Mouse (Mus musculus): ENCODE measurements around the gene Gm20388. TPM values are rescaled to one million over a fixed set of nuclear protein-coding genes. Genes with fewer than 3 reads are reported as not detected.

Gm20388 gene
- polyA plus RNA-seq, 1 experiment from 2014 or later = 1.4 TPM

DNA sequence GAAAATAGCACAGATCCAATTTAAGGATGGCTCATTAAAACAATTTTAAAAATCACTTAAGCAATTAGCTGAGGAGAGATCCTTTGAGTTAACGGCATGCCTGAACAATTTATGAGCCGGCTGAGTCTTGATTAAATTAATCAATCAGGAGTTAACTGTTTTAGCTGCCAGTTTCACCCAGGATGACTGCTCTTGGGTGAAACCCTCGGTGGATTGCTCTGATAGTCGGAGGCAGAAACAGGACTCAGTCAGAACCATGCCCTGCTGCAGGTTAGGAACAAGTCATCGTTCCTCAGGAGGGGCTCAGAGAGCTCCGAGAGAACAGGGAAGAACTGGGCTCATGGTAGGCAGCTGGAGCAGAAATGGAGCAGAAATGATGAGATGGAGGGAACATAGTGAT lies 4241.2 kb downstream of the Gm20388 start:
- WGBS (ENCODE audit: insufficient replicate concordance) = 65% methylated on average over 6 of the region's 6 CpGs
- Histone ChIP-seq H3K36me3 (ENCODE audit: control insufficient read depth, insufficient read depth) (no peaks in the 10 kb centered on the region), H3K4me1 (ENCODE audit: control insufficient read depth, low read depth, low read length) (no peaks in the 10 kb centered on the region), H3K27ac (ENCODE audit: low read length) (no peak overlapping the region), H3K27me3 (ENCODE audit: control insufficient read depth, insufficient read depth, low read depth, low read length) (no peaks in the 10 kb centered on the region), H3K9ac (ENCODE audit: low read depth, low read length) (no peak overlapping the region), H3K4me2 (ENCODE audit: low read depth, low read length) (0 out of 2 replicates have a peak overlapping the region, but pooled peaks have one; percentile 7), H3K9me3 (replicated peaks; ENCODE audit: control insufficient read depth, low read length) (no peaks in the 10 kb centered on the region), H3K4me3 (ENCODE audit: low read depth, low read length) (no peak overlapping the region)
- ATAC-seq (ENCODE audit: low read depth) = no peak

GRCm38 (mm10) chr8:124152771-124153170 lies 4242.1 kb downstream of the Gm20388 start:
- Histone ChIP-seq H3K9ac (ENCODE audit: low read depth, low read length) (no peak overlapping the region), H3K4me1 (ENCODE audit: control insufficient read depth, low read depth, low read length) (no peaks in the 10 kb centered on the region), H3K4me2 (ENCODE audit: low read depth, low read length) (no peak overlapping the region), H3K27me3 (ENCODE audit: control insufficient read depth, insufficient read depth, low read depth, low read length) (no peaks in the 10 kb centered on the region), H3K4me3 (ENCODE audit: low read depth, low read length) (no peak overlapping the region), H3K9me3 (replicated peaks; ENCODE audit: control insufficient read depth, low read length) (no peaks in the 10 kb centered on the region), H3K36me3 (ENCODE audit: control insufficient read depth, insufficient read depth) (no peaks in the 10 kb centered on the region), H3K27ac (ENCODE audit: low read length) (no peak overlapping the region)
- peak; percentile 51; the same call in 1 of the 2 replicates for ATAC-seq (ENCODE audit: low read depth)
- WGBS (ENCODE audit: insufficient replicate concordance) = 61% methylated on average over 8 of the region's 8 CpGs

- H3K4me2 ChIP-seq (ENCODE audit: low read depth, low read length) = no peak overlapping the region
- WGBS (ENCODE audit: insufficient replicate concordance) = 62% methylated on average over 7 of the region's 7 CpGs
- no peak overlapping the region for H3K27ac ChIP-seq (ENCODE audit: low read length)
- H3K27me3 ChIP-seq (ENCODE audit: control insufficient read depth, insufficient read depth, low read depth, low read length) = no peaks in the 10 kb centered on the region
- no peaks in the 10 kb centered on the region for H3K36me3 ChIP-seq (ENCODE audit: control insufficient read depth, insufficient read depth)
- no peak overlapping the region for H3K4me3 ChIP-seq (ENCODE audit: low read depth, low read length)
- no peaks in the 10 kb centered on the region for H3K9me3 ChIP-seq (replicated peaks; ENCODE audit: control insufficient read depth, low read length)
- H3K9ac ChIP-seq (ENCODE audit: low read depth, low read length) = no peak overlapping the region
- H3K4me1 ChIP-seq (ENCODE audit: control insufficient read depth, low read depth, low read length) = no peaks in the 10 kb centered on the region
- ATAC-seq (ENCODE audit: low read depth) = no peak
These were observed 4245.7 kb downstream of the Gm20388 start for GRCm38 (mm10) chr8:124156324-124156723.

DNA sequence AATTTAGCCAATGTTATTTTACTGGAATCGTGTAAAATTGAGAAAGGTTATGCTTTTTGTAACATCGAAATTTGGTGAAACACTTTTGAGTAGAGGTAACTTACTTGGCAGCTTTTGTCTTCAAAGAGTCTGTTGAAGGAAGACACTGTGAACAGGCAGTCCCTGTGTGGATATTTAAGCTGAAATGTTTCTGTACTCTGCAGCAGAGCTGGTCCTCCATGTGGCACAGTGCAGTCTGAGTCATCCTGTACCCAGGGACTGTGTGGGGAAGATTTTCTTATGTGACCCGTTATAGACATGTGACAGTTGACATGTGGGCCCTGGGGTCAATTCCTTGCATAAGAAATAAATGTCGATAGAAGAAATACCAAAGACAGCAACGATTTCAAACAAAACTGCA lies 4251.0 kb downstream of the Gm20388 start:
- 55% methylated on average over 5 of the region's 5 CpGs for WGBS (ENCODE audit: insufficient replicate concordance)
- no peak overlapping the region for H3K27ac ChIP-seq (ENCODE audit: low read length)
- H3K36me3 ChIP-seq (ENCODE audit: control insufficient read depth, insufficient read depth) = no peaks in the 10 kb centered on the region
- no peak for ATAC-seq (ENCODE audit: low read depth)
- H3K27me3 ChIP-seq (ENCODE audit: control insufficient read depth, insufficient read depth, low read depth, low read length) = no peaks in the 10 kb centered on the region
- no peak overlapping the region for H3K4me3 ChIP-seq (ENCODE audit: low read depth, low read length)
- no peak overlapping the region for H3K4me2 ChIP-seq (ENCODE audit: low read depth, low read length)
- H3K9ac ChIP-seq (ENCODE audit: low read depth, low read length) = no peak overlapping the region
- H3K9me3 ChIP-seq (replicated peaks; ENCODE audit: control insufficient read depth, low read length) = no peaks in the 10 kb centered on the region
- no peaks in the 10 kb centered on the region for H3K4me1 ChIP-seq (ENCODE audit: control insufficient read depth, low read depth, low read length)

- no peak overlapping the region for H3K4me3 ChIP-seq (ENCODE audit: low read depth, low read length)
- no peak overlapping the region for H3K4me2 ChIP-seq (ENCODE audit: low read depth, low read length)
- no peaks in the 10 kb centered on the region for H3K9me3 ChIP-seq (replicated peaks; ENCODE audit: control insufficient read depth, low read length)
- H3K9ac ChIP-seq (ENCODE audit: low read depth, low read length) = no peak overlapping the region
- H3K27ac ChIP-seq (ENCODE audit: low read length) = no peak overlapping the region
- H3K27me3 ChIP-seq (ENCODE audit: control insufficient read depth, insufficient read depth, low read depth, low read length) = no peaks in the 10 kb centered on the region
- 68% methylated on average over 5 of the region's 5 CpGs for WGBS (ENCODE audit: insufficient replicate concordance)
- no peak for ATAC-seq (ENCODE audit: low read depth)
- no peaks in the 10 kb centered on the region for H3K4me1 ChIP-seq (ENCODE audit: control insufficient read depth, low read depth, low read length)
- H3K36me3 ChIP-seq (ENCODE audit: control insufficient read depth, insufficient read depth) = no peaks in the 10 kb centered on the region
These were observed 4252.6 kb downstream of the Gm20388 start for GRCm38 (mm10) chr8:124163258-124163657.

DNA sequence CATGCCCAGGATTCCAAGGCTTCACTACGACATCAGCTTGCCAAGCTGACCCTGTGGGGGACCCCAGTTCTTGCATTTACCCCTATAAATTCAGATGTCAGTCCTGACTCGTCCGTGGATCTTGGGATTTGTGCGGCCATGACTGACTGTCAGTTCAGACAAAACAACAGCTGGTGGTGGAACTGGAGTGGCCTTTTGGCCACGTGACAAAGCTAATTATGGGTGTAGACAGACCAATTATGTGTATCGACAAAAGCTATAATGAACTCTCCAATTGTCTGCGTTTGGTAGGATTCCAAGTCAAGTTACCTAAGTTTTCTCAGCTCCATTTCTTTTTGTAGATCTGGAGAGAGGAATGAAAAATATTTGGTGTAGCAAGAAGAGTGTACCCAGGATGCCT lies 4259.1 kb downstream of the Gm20388 start:
- 75% methylated on average over 7 of the region's 7 CpGs for WGBS (ENCODE audit: insufficient replicate concordance)
- no peak for ATAC-seq (ENCODE audit: low read depth)
- Histone ChIP-seq H3K4me3 (ENCODE audit: low read depth, low read length) (no peak overlapping the region), H3K4me1 (ENCODE audit: control insufficient read depth, low read depth, low read length) (no peaks in the 10 kb centered on the region), H3K4me2 (ENCODE audit: low read depth, low read length) (no peak overlapping the region), H3K27me3 (ENCODE audit: control insufficient read depth, insufficient read depth, low read depth, low read length) (no peaks in the 10 kb centered on the region), H3K9me3 (replicated peaks; ENCODE audit: control insufficient read depth, low read length) (no peaks in the 10 kb centered on the region), H3K36me3 (ENCODE audit: control insufficient read depth, insufficient read depth) (no peaks in the 10 kb centered on the region), H3K27ac (ENCODE audit: low read length) (no peak overlapping the region), H3K9ac (ENCODE audit: low read depth, low read length) (no peak overlapping the region)

- H3K4me1 ChIP-seq (ENCODE audit: control insufficient read depth, low read depth, low read length) = no peaks in the 10 kb centered on the region
- ATAC-seq (ENCODE audit: low read depth) = no peak
- H3K27ac ChIP-seq (ENCODE audit: low read length) = no peak overlapping the region
- H3K4me2 ChIP-seq (ENCODE audit: low read depth, low read length) = no peak overlapping the region
- H3K4me3 ChIP-seq (ENCODE audit: low read depth, low read length) = no peak overlapping the region
- H3K9me3 ChIP-seq (replicated peaks; ENCODE audit: control insufficient read depth, low read length) = no peaks in the 10 kb centered on the region
- no peak overlapping the region for H3K9ac ChIP-seq (ENCODE audit: low read depth, low read length)
- whole genome bisulfite sequencing (ENCODE audit: insufficient replicate concordance) = 63% methylated on average over 7 of the region's 7 CpGs
- H3K27me3 ChIP-seq (ENCODE audit: control insufficient read depth, insufficient read depth, low read depth, low read length) = no peaks in the 10 kb centered on the region
- H3K36me3 ChIP-seq (ENCODE audit: control insufficient read depth, insufficient read depth) = no peaks in the 10 kb centered on the region
These were observed 4260.0 kb downstream of the Gm20388 start for GRCm38 (mm10) chr8:124170671-124171070.

GRCm38 (mm10) chr8:124171557-124172528 lies 4261.2 kb downstream of the Gm20388 start:
- no peak for ATAC-seq (ENCODE audit: low read depth)
- H3K9me3 ChIP-seq (replicated peaks; ENCODE audit: control insufficient read depth, low read length) = no peaks in the 10 kb centered on the region
- WGBS (ENCODE audit: insufficient replicate concordance) = 58% methylated on average over 17 of the region's 17 CpGs
- H3K27ac ChIP-seq (ENCODE audit: low read length) = no peak overlapping the region
- H3K36me3 ChIP-seq (ENCODE audit: control insufficient read depth, insufficient read depth) = no peaks in the 10 kb centered on the region
- no peaks in the 10 kb centered on the region for H3K4me1 ChIP-seq (ENCODE audit: control insufficient read depth, low read depth, low read length)
- H3K4me3 ChIP-seq (ENCODE audit: low read depth, low read length) = no peak overlapping the region
- H3K4me2 ChIP-seq (ENCODE audit: low read depth, low read length) = no peak overlapping the region
- H3K9ac ChIP-seq (ENCODE audit: low read depth, low read length) = no peak overlapping the region
- H3K27me3 ChIP-seq (ENCODE audit: control insufficient read depth, insufficient read depth, low read depth, low read length) = no peaks in the 10 kb centered on the region

GRCm38 (mm10) chr8:124173688-124174087 lies 4263.0 kb downstream of the Gm20388 start:
- Histone ChIP-seq H3K4me1 (ENCODE audit: control insufficient read depth, low read depth, low read length) (no peaks in the 10 kb centered on the region), H3K9ac (ENCODE audit: low read depth, low read length) (no peak overlapping the region), H3K36me3 (ENCODE audit: control insufficient read depth, insufficient read depth) (no peaks in the 10 kb centered on the region), H3K27me3 (ENCODE audit: control insufficient read depth, insufficient read depth, low read depth, low read length) (no peaks in the 10 kb centered on the region), H3K9me3 (replicated peaks; ENCODE audit: control insufficient read depth, low read length) (no peaks in the 10 kb centered on the region), H3K27ac (ENCODE audit: low read length) (no peak overlapping the region), H3K4me3 (ENCODE audit: low read depth, low read length) (no peak overlapping the region), H3K4me2 (ENCODE audit: low read depth, low read length) (no peak overlapping the region)
- 69% methylated on average over 4 of the region's 4 CpGs for WGBS (ENCODE audit: insufficient replicate concordance)
- ATAC-seq (ENCODE audit: low read depth) = no peak

Data from liver, embryonic 16.5 days (tissue).